Comparison of ENCODE assay signal across 8 mouse cellular contexts in genomic region chr5:109558404-109559160, GRCm38 (mm10). TPM values are rescaled to one million over a fixed set of nuclear protein-coding genes. Genes with fewer than 3 reads are reported as not detected.
DNase-seq lines count a peak whose midpoint lies in the region; ATAC-seq lines count a peak whose summit lies in the region.

Gene Crlf2, minus strand, starts transcription at chr5:109558993.

- DNase-seq in adipocyte (ENCODE audit: low spot score) = peak; percentile 91
- DNase-seq in embryo, embryonic 10 days (ENCODE audit: low spot score) = peak; percentile 93
- DNase-seq in gastrocnemius, postnatal 10 days = peak; percentile 93
- DNase-seq in induced T-regulatory cell, adult 2 months (ENCODE audit: low read depth) = peak; percentile 97
- DNase-seq in left cerebral cortex, adult 9 months (ENCODE audit: low spot score in 2 of 2) = peak; percentile 93 to 94
- peak; percentile 97 for DNase-seq in right cerebral cortex, postnatal 14 days
- DNase-seq in urinary bladder, postnatal 36 days (ENCODE audit: low spot score in 2 of 2) = peak; percentile 88 to 89

- peak; percentile 29 for ATAC-seq in megakaryocyte progenitor cell, adult 5-6 weeks (replicated peaks; ENCODE audit: poor library complexity)

RNA-seq across cellular contexts. Expression of gene Crlf2, which starts in this region (rescaled TPM):
- total RNA-seq in gastrocnemius, postnatal 10 days (2021) = 10 to 100 TPM; 10.4 to 13.1 TPM
- 8.8 and 11.5 TPM in 2 replicates for total RNA-seq in megakaryocyte progenitor cell, adult 5-6 weeks (2015)
- total RNA-seq in megakaryocyte progenitor cell, adult 5-6 weeks (2017) = 18.1 and 22.1 TPM in 2 replicates

Comparison
In these comparisons a context has a peak if more than half of its experiments do, and no peak if none do; other contexts are left out.
1. Peak in every context shown above with its lines: DNase-seq and ATAC-seq.